Mouse (Mus musculus) embryonic facial prominence, embryonic 15.5 days (tissue): Measurements from ENCODE around the gene Apon. TPM values are rescaled to one million over a fixed set of nuclear protein-coding genes. Genes with fewer than 3 reads are reported as not detected.
"Not testable (repeated sequence)": the region's sequence is repeated elsewhere in the genome, so short reads cannot be mapped to it uniquely, and the experiment has no call there.

ENCODE experiments used
- ATAC-seq: fragments of 200-750 bp; cut with Nextera tagmentation; 2 replicates; pipeline ENCODE4 v1.8.0; 2017; ENCODE audit warnings: low read depth, moderate TSS enrichment; ENCODE audit not compliant: insufficient number of reproducible peaks, low FRiP score, low TSS enrichment
- H3K27ac ChIP-seq: fragments of 300-500 bp; sonication (generic); replicated peaks from 2 replicates; pipeline ENCODE4 v1.5.1; 2015; ENCODE audit warnings: mild to moderate bottlenecking, inconsistent platforms
- H3K27me3 ChIP-seq: fragments of 300-500 bp; sonication (generic); 2 replicates; pipeline ENCODE4 v1.6.1; 2015; ENCODE audit warnings: inconsistent platforms
- H3K36me3 ChIP-seq: fragments of 300-500 bp; sonication (generic); 2 replicates; pipeline ENCODE4 v1.6.1; 2015; ENCODE audit warnings: mild to moderate bottlenecking, inconsistent platforms
- H3K4me1 ChIP-seq: fragments of 300-500 bp; sonication (generic); 2 replicates; pipeline ENCODE4 v1.6.1; 2015; ENCODE audit warnings: inconsistent platforms
- H3K4me2 ChIP-seq: fragments of 300-500 bp; sonication (generic); replicated peaks from 2 replicates; pipeline ENCODE4 v1.6.1; 2015; ENCODE audit warnings: mild to moderate bottlenecking, inconsistent platforms
- H3K4me3 ChIP-seq: fragments of 300-500 bp; sonication (generic); replicated peaks from 2 replicates; pipeline ENCODE4 v1.5.1; 2015; ENCODE audit warnings: mild to moderate bottlenecking, inconsistent platforms
- H3K9ac ChIP-seq: fragments of 300-500 bp; sonication (generic); 2 replicates; pipeline ENCODE4 v1.6.1; 2015; ENCODE audit warnings: inconsistent platforms
- H3K9me3 ChIP-seq: fragments of 300-500 bp; sonication (generic); replicated peaks from 2 replicates; pipeline ENCODE4 v1.6.1; 2016; ENCODE audit warnings: inconsistent platforms
- WGBS: fragments of 180-500 bp; shearing (Covaris S2); methylation state at CpG from one replicate; pipeline ENCODE4 v1.1.7; 2015; 5-methylcytosine and 5-hydroxymethylcytosine counted together
- polyA plus RNA-seq: library from polyadenylated mRNA; unstranded; fragments of >200 nt; fragmentation: Nextera tagmentation; extraction: Ambion mirVana; gene quantifications from 2 replicates; pipeline ENCODE4 v1.2.1, GENCODE M21; 2015

Apon gene
- polyA plus RNA-seq: 0.27 TPM in 1 of 2 replicates, not detected in the other

- Histone ChIP-seq H3K9ac (no peak within 1 kb of the TSS), H3K27ac (no peak within 1 kb of the TSS), H3K9me3 (no peaks in the 10 kb centered on the region), H3K27me3 (no peaks in the 10 kb centered on the region), H3K4me2 (no peak within 1 kb of the TSS), H3K36me3 (peaks cover 45% of the 10 kb centered on the region), H3K4me3 (no peak within 1 kb of the TSS), H3K4me1 (no peaks in the 10 kb centered on the region)
- WGBS: 76% methylated on average over 4 of the region's 4 CpGs
- ATAC-seq: no peak
Observed at GRCm38 (mm10) chr10:128253677-128254255, at the start of gene Apon. Apon (plus strand) TSS chr10:128254096.

GRCm38 (mm10) chr10:128204941-128205340, 49.0 kb upstream of the Apon start:
- peaks cover 7% of the 10 kb centered on the region; the same call in 1 of the 2 replicates for H3K4me1 ChIP-seq
- no peak overlapping the region for H3K27ac ChIP-seq
- H3K4me2 ChIP-seq: no peak overlapping the region
- no peaks in the 10 kb centered on the region for H3K27me3 ChIP-seq
- no peaks in the 10 kb centered on the region for H3K9me3 ChIP-seq
- no peak for ATAC-seq
- H3K4me3 ChIP-seq: no peak overlapping the region
- 0 out of 2 replicates have a peak, but pooled peaks cover 5% of the 10 kb centered on the region for H3K36me3 ChIP-seq
- 86% methylated on average over 15 of the region's 15 CpGs for WGBS
- H3K9ac ChIP-seq: no peak overlapping the region

GRCm38 (mm10) chr10:128208326-128208725, 45.6 kb upstream of the Apon start:
- H3K9ac ChIP-seq: no peak overlapping the region
- H3K4me3 ChIP-seq: no peak overlapping the region
- WGBS: 86% methylated on average over 10 of the region's 10 CpGs
- H3K4me2 ChIP-seq: no peak overlapping the region
- H3K4me1 ChIP-seq: peaks cover 16% of the 10 kb centered on the region
- no peaks in the 10 kb centered on the region for H3K9me3 ChIP-seq
- no peaks in the 10 kb centered on the region for H3K27me3 ChIP-seq
- H3K36me3 ChIP-seq: 0 out of 2 replicates have a peak, but pooled peaks cover 5% of the 10 kb centered on the region
- H3K27ac ChIP-seq: no peak overlapping the region
- ATAC-seq: no peak

GRCm38 (mm10) chr10:128209311-128210009, 44.4 kb upstream of the Apon start:
- ATAC-seq: no peak
- H3K4me3 ChIP-seq: no peak overlapping the region
- H3K9me3 ChIP-seq: no peaks in the 10 kb centered on the region
- H3K27me3 ChIP-seq: no peaks in the 10 kb centered on the region
- no peak overlapping the region for H3K9ac ChIP-seq
- H3K27ac ChIP-seq: no peak overlapping the region
- no peak overlapping the region for H3K4me2 ChIP-seq
- 90% methylated on average over 11 of the region's 11 CpGs for WGBS
- peaks cover 15% of the 10 kb centered on the region for H3K4me1 ChIP-seq
- 0 out of 2 replicates have a peak, but pooled peaks cover 5% of the 10 kb centered on the region for H3K36me3 ChIP-seq

GRCm38 (mm10) chr10:128210131-128210530, 43.8 kb upstream of the Apon start:
- 0 out of 2 replicates have a peak, but pooled peaks cover 5% of the 10 kb centered on the region for H3K36me3 ChIP-seq
- 83% methylated on average over 2 of the region's 2 CpGs for WGBS
- H3K27ac ChIP-seq: no peak overlapping the region

GRCm38 (mm10) chr10:128210954-128211353, 42.9 kb upstream of the Apon start:
- Histone ChIP-seq H3K4me2 (peak overlapping the region; percentile 77), H3K4me3 (peak overlapping the region; percentile 71), H3K36me3 (0 out of 2 replicates have a peak, but pooled peaks cover 5% of the 10 kb centered on the region), H3K9ac (peak overlapping the region; percentile 57), H3K27ac (peak overlapping the region; percentile 66), H3K9me3 (no peaks in the 10 kb centered on the region), H3K27me3 (no peaks in the 10 kb centered on the region), H3K4me1 (peaks cover 10% of the 10 kb centered on the region)
- ATAC-seq: no peak
- WGBS: 18% methylated on average over 14 of the region's 14 CpGs

More at GRCm38 (mm10) chr10:128210131-128210530, 43.8 kb upstream of the Apon start:
- H3K9ac ChIP-seq: no peak overlapping the region
- H3K4me3 ChIP-seq: no peak overlapping the region
- no peaks in the 10 kb centered on the region for H3K9me3 ChIP-seq
- H3K4me1 ChIP-seq: peaks cover 10% of the 10 kb centered on the region
- H3K4me2 ChIP-seq: no peak overlapping the region
- no peaks in the 10 kb centered on the region for H3K27me3 ChIP-seq
- no peak for ATAC-seq

- under 1% methylated on average over 30 of the region's 30 CpGs for WGBS
- Histone ChIP-seq H3K9me3 (no peaks in the 10 kb centered on the region), H3K4me2 (peak within 1 kb of the TSS; percentile 77), H3K27ac (peak within 1 kb of the TSS; percentile 66), H3K27me3 (no peaks in the 10 kb centered on the region), H3K9ac (peak within 1 kb of the TSS; percentile 57), H3K4me3 (peak within 1 kb of the TSS; percentile 71), H3K4me1 (peaks cover 10% of the 10 kb centered on the region), H3K36me3 (0 out of 2 replicates have a peak, but pooled peaks cover 5% of the 10 kb centered on the region)
- ATAC-seq: peak; percentile 90
Observed at GRCm38 (mm10) chr10:128211390-128212108, 42.3 kb upstream of the Apon start, which contains the start of gene Spryd4. Spryd4 (minus strand) TSS chr10:128211807.

- peak overlapping the region; percentile 66 for H3K27ac ChIP-seq
- no peak for ATAC-seq
- H3K4me3 ChIP-seq: peak overlapping the region; percentile 71
- no peaks in the 10 kb centered on the region for H3K9me3 ChIP-seq
- 42% methylated on average over 6 of the region's 6 CpGs for WGBS
- no peak overlapping the region for H3K9ac ChIP-seq
- H3K36me3 ChIP-seq: 0 out of 2 replicates have a peak, but pooled peaks cover 5% of the 10 kb centered on the region
- peak overlapping the region; percentile 77 for H3K4me2 ChIP-seq
- peaks cover 10% of the 10 kb centered on the region for H3K4me1 ChIP-seq
- H3K27me3 ChIP-seq: no peaks in the 10 kb centered on the region
Observed at GRCm38 (mm10) chr10:128212148-128212547, 41.7 kb upstream of the Apon start.

- WGBS: 1% methylated on average over 18 of the region's 18 CpGs
- Histone ChIP-seq H3K36me3 (0 out of 2 replicates have a peak, but pooled peaks cover 5% of the 10 kb centered on the region), H3K9me3 (no peaks in the 10 kb centered on the region), H3K27ac (peak overlapping the region; percentile 60), H3K9ac (peak overlapping the region; percentile 18; the same call in 1 of the 2 replicates), H3K27me3 (no peaks in the 10 kb centered on the region), H3K4me1 (peaks cover 10% of the 10 kb centered on the region), H3K4me3 (peak overlapping the region; percentile 41), H3K4me2 (peak overlapping the region; percentile 70)
- peak; percentile 64 for ATAC-seq
Observed at GRCm38 (mm10) chr10:128212871-128213323, 41.0 kb upstream of the Apon start.

- not testable (repeated sequence) for H3K27ac ChIP-seq, H3K9ac ChIP-seq, H3K9me3 ChIP-seq, H3K36me3 ChIP-seq, H3K4me2 ChIP-seq, ATAC-seq, H3K4me3 ChIP-seq, H3K27me3 ChIP-seq, H3K4me1 ChIP-seq
- WGBS: 81% methylated on average over 4 of the region's 4 CpGs
Observed at GRCm38 (mm10) chr10:128214112-128214511, 39.8 kb upstream of the Apon start.

- H3K4me2 ChIP-seq: no peak overlapping the region
- peaks cover 10% of the 10 kb centered on the region for H3K4me1 ChIP-seq
- H3K4me3 ChIP-seq: no peak overlapping the region
- no peaks in the 10 kb centered on the region for H3K9me3 ChIP-seq
- WGBS: 87% methylated on average over 5 of the region's 5 CpGs
- no peak overlapping the region for H3K27ac ChIP-seq
- no peak for ATAC-seq
- no peaks in the 10 kb centered on the region for H3K27me3 ChIP-seq
- no peaks in the 10 kb centered on the region for H3K36me3 ChIP-seq
- H3K9ac ChIP-seq: no peak overlapping the region
Observed at GRCm38 (mm10) chr10:128214981-128215380, 38.9 kb upstream of the Apon start.
